Mouse (Mus musculus) MEL (cell line): ENCODE data around the gene Crim1.

Experiments
- ELF1 ChIP-seq: IDR thresholded peaks from 2 replicates; pipeline ENCODE4 v1.6.1; 2014; ENCODE audit warnings: low read depth, mild to moderate bottlenecking, inconsistent platforms, low read length, improper control_type of control experiment, moderate library complexity
- EP300 ChIP-seq, 2 experiments: IDR thresholded peaks; 2 replicates each; pipeline ENCODE4 v1.6.1; 2011; ENCODE audit warnings: improper control_type of control experiment in 2 of 2, low read length in 2 of 2, low read depth in 1 of 2, mild to moderate bottlenecking in 1 of 2
- NELFE ChIP-seq: IDR thresholded peaks from 2 replicates; pipeline ENCODE4 v1.6.1; 2011; ENCODE audit warnings: low read depth, low read length, improper control_type of control experiment
- RAD21 ChIP-seq: IDR thresholded peaks from 2 replicates; pipeline ENCODE4 v1.6.1; 2011; ENCODE audit warnings: mild to moderate bottlenecking, low read depth, low read length, improper control_type of control experiment
- TBP ChIP-seq: IDR thresholded peaks from 2 replicates; pipeline ENCODE4 v1.8.0; 2011; ENCODE audit warnings: low read depth, low read length, improper control_type of control experiment
- USF1 ChIP-seq: IDR thresholded peaks from 2 replicates; pipeline ENCODE4 v1.6.1; 2014; ENCODE audit warnings: low read depth, mild to moderate bottlenecking, inconsistent platforms, low read length, improper control_type of control experiment, moderate library complexity
- ZC3H11A ChIP-seq: IDR thresholded peaks from 2 replicates; pipeline ENCODE4 v1.6.1; 2012; ENCODE audit warnings: low read depth, mild to moderate bottlenecking, inconsistent platforms, low read length, improper control_type of control experiment

GRCm38 (mm10) chr17:78291030-78291429 lies 91.0 kb downstream of the Crim1 start:
- no peak for TF ChIP-seq ELF1
- no peak for TF ChIP-seq USF1
- no peak for TF ChIP-seq RAD21
- TF ChIP-seq EP300 (IDR thresholded peaks at IDR 0.05; ENCODE audit: low read depth in 1 of 2, low read length in 2 of 2), result no peak
- TF ChIP-seq NELFE, result no peak
- no peak for TF ChIP-seq ZC3H11A
- TF ChIP-seq TBP, result no peak
